Mouse (Mus musculus) adrenal gland, postnatal 36 days (tissue): ENCODE data around the gene Mpp2. TPM values are rescaled to one million over a fixed set of nuclear protein-coding genes. Genes with fewer than 3 reads are reported as not detected.

ENCODE experiments used
- DNase-seq, 2 experiments: peaks; one replicate each; pipeline ENCODE4 v3.0.0; 2021; ENCODE audit warnings: mixed read lengths in 1 of 2
- total RNA-seq, 2 experiments: library from RNA; stranded (reverse); gene quantifications; 2 replicates each; pipeline ENCODE4 v1.2.3; 2021

Gene Mpp2
- total RNA-seq, 2 experiments from 2014 or later: 8.9 to 10.8 TPM

- no peak for DNase-seq
Measured at GRCm38 (mm10) chr11:102072729-102073128, 15.6 kb downstream of the Mpp2 start.

GRCm38 (mm10) chr11:102070426-102070825, 17.9 kb downstream of the Mpp2 start:
- no peak for DNase-seq

GRCm38 (mm10) chr11:102069633-102070032, 18.7 kb downstream of the Mpp2 start:
- DNase-seq: no peak

DNA sequence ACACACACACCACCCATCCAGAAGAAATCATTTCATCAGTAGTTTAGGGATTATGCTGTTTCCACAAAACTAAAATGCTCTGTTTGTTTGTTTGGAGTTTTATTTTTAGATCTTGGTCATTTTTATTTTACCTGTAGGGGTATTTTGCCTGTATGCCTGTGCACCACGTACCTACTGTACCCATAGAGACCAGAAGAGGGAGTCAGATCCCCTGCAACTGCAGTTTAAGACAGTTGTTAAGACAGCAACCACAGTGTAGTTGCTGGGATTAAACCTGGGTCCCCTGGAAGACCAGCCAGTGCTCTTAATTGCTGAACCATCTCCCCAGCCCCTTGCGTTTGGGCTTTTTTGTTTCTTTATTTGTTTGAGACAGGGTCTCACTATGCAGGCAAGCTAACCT, 19.3 kb downstream of the Mpp2 start:
- no peak for DNase-seq

GRCm38 (mm10) chr11:102063076-102063475, 25.2 kb downstream of the Mpp2 start:
- DNase-seq: no peak

GRCm38 (mm10) chr11:102061941-102062473, 26.3 kb downstream of the Mpp2 start:
- DNase-seq: no peak

- DNase-seq: peak; percentile 76 to 80
Measured at GRCm38 (mm10) chr11:102061236-102061940, 26.9 kb downstream of the Mpp2 start.

- DNase-seq: peak; percentile 65 to 74
Measured at GRCm38 (mm10) chr11:102053847-102054246, 34.5 kb downstream of the Mpp2 start.

- peak in 1 of 2 experiments; percentile 48 for DNase-seq
Measured at GRCm38 (mm10) chr11:102053183-102053582, 35.1 kb downstream of the Mpp2 start.

GRCm38 (mm10) chr11:102052697-102053096, 35.6 kb downstream of the Mpp2 start:
- no peak for DNase-seq

DNA sequence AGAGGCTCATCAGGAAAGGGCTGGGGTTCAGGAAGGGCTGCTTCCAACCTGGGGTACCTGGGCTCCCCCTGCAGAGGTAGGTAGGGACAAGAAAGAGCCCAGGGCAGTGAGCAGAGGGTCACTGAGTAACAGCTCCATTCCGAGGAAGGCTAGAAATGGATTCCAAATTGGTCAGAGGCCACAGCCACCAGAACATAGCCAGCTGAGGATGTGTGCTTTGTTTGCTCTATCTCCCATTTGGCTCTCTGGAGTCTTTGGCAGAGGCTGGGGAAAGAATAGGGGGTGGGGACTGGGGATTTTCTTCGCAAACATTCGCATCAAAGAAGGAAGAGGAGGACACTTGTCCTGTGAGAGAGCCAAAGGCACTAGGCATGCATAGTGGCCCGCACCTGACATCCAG, 36.4 kb downstream of the Mpp2 start:
- peak in 1 of 2 experiments; percentile 42 for DNase-seq

- DNase-seq: peak; percentile 65 to 80
Measured at GRCm38 (mm10) chr11:102051541-102051940, 36.8 kb downstream of the Mpp2 start.

- no peak for DNase-seq
Measured at GRCm38 (mm10) chr11:102049875-102050482, 38.3 kb downstream of the Mpp2 start.

DNA sequence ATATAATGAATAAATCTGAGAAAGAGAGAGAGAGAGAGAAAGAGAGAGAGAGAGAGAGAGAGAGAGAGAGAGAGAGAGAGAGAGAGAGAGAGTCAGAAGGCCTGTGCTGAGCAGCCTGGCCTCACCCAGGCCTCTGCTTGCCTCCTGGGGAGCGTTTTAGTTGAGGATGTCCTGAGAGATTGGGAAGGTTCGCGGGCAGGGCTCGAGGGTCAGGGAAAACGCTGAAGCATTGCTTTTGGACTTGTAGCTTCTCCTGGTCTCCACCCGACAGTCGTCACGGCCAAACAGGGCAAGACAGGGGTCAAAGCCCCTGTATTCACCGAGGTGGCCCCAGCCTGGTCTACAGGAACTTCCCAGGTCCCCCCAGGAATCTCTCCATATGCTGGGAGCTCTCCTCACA, 41.7 kb downstream of the Mpp2 start:
- no peak for DNase-seq

- no peak for DNase-seq
Measured at GRCm38 (mm10) chr11:102044691-102045212, 43.6 kb downstream of the Mpp2 start.

GRCm38 (mm10) chr11:102043381-102043780, 44.9 kb downstream of the Mpp2 start:
- DNase-seq: no peak

DNA sequence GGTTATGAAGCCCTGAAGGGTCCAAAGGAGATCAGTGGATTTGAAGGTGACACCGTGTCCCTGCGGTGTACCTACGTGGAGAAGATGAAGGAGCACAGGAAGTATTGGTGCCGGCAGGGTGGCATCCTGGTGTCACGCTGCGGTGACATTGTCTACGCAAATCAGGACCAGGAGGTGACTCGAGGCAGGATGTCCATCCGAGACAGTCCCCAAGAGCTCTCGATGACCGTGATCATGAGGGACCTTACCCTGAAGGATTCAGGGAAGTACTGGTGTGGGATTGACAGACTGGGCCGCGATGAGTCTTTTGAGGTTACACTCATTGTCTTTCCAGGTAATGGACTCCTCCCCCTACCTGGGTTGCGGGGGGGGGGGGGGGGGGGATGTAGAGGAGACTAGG, 45.3 kb downstream of the Mpp2 start:
- no peak for DNase-seq

- peak in 1 of 2 experiments; percentile 47 for DNase-seq
Measured at GRCm38 (mm10) chr11:102041350-102041949, 46.9 kb downstream of the Mpp2 start, which contains the start of gene Cd300lg. Gene Cd300lg, plus strand, starts transcription at chr11:102041509.

DNA sequence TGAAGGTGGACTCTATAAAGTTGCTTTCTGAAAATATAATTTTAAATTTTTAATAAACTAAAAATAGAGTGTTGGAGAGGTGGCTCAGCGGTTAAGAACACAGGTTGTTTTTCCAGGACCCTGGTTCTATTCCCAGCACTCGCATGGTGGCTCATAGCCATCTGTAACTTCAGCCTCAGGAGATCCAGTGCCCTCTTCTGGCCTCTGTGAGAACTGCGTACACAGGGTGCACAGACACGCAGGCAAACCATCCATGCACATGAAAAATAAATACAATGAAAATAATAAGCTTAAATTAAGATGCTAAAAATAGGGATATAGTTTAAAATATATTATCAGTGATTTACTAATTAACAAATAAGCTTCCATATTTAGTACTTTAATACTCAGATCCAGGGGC, 47.7 kb downstream of the Mpp2 start:
- no peak for DNase-seq

DNA sequence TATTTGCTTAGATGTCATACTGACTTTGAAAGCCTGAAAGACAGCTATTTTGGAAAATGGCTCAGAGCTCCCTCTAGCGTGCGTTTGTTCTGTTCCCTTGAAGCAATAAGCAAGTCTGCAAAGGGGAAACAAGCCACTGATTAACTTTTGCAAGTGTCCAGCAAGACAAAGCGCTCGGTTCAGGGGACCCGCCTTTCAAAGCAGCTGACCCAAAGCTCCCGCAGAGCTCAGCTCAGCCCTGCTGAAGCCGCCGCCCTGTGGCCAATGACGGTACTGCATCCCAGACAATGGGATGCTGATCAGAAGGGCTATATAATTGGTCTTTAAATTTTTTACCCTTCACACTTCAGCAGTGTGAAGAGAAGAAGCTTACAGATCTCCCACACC, 48.2 kb downstream of the Mpp2 start:
- DNase-seq: peak; percentile 91 to 94

GRCm38 (mm10) chr11:102039487-102040137, 48.7 kb downstream of the Mpp2 start:
- no peak for DNase-seq

GRCm38 (mm10) chr11:102037789-102038188, 50.5 kb downstream of the Mpp2 start:
- no peak for DNase-seq
